Mouse (Mus musculus) G1E (cell line): Measurements from ENCODE around the gene Ptprr. TPM values are rescaled to one million over a fixed set of nuclear protein-coding genes. Genes with fewer than 3 reads are reported as not detected.

Experiments
- ATAC-seq: 2 replicates; pipeline ENCODE4 v1.8.0; 2016; ENCODE audit warnings: mild to moderate bottlenecking; ENCODE audit not compliant: insufficient number of reproducible peaks, poor library complexity, low FRiP score, severe bottlenecking; ENCODE audit errors: extremely low read depth
- DNase-seq: peaks from one replicate; pipeline ENCODE4 v3.0.0; 2012; ENCODE audit warnings: low spot score
- H3K27me3 ChIP-seq: 2 replicates; pipeline ENCODE4 v1.6.1; 2012; ENCODE audit warnings: mild to moderate bottlenecking, low read length, inconsistent platforms; ENCODE audit not compliant: insufficient read depth
- H3K36me3 ChIP-seq: replicated peaks from 2 replicates; pipeline ENCODE3; 2012; ENCODE audit warnings: mild to moderate bottlenecking, inconsistent platforms
- H3K4me1 ChIP-seq: 2 replicates; pipeline ENCODE4 v1.6.1; 2012; ENCODE audit warnings: low read depth, low read length, inconsistent platforms, mixed read lengths; ENCODE audit not compliant: insufficient read depth
- H3K4me3 ChIP-seq: 2 replicates; pipeline ENCODE4 v1.5.1; 2012; ENCODE audit warnings: low read depth, mild to moderate bottlenecking, inconsistent platforms, low read length, moderate library complexity, mixed read lengths
- H3K9me3 ChIP-seq: replicated peaks from 2 replicates; pipeline ENCODE4 v1.6.1; 2012; ENCODE audit warnings: inconsistent platforms
- CTCF ChIP-seq: IDR thresholded peaks from 2 replicates; pipeline ENCODE4 v1.5.1; 2012; ENCODE audit warnings: low read depth, low read length, inconsistent platforms, mixed read lengths
- GATA1 ChIP-seq: IDR thresholded peaks from 2 replicates; pipeline ENCODE4 v1.6.1; 2012; ENCODE audit warnings: borderline replicate concordance, low read length, inconsistent platforms, mixed read lengths
- GATA2 ChIP-seq: IDR thresholded peaks from 2 replicates; pipeline ENCODE4 v1.6.1; 2012; ENCODE audit warnings: low read depth, low read length, inconsistent platforms, borderline replicate concordance
- POLR2AphosphoS5 ChIP-seq: IDR thresholded peaks from 2 replicates; pipeline ENCODE4 v1.6.1; 2012; ENCODE audit warnings: low read depth, low read length, inconsistent platforms; ENCODE audit not compliant: insufficient replicate concordance
- TAL1 ChIP-seq: conservative IDR thresholded peaks from 2 replicates; pipeline ENCODE4 v1.6.1; 2012; ENCODE audit warnings: low read depth, low read length, inconsistent platforms, mixed read lengths
- polyA plus RNA-seq: library from polyadenylated mRNA; stranded (reverse); fragments of >175 nt; gene quantifications from 2 replicates; pipeline ENCODE4 v1.2.3, GENCODE M21; 2012
- total RNA-seq, 2 experiments: library from RNA; stranded (forward) in 1 of 2; stranded (reverse) in 1 of 2; fragments of 200-1000 nt in 1 of 2; fragments of >200 nt in 1 of 2; fragmentation: Nextera tagmentation in 1 of 2; gene quantifications; 2 replicates each; pipeline ENCODE4 v1.2.3; 2014 to 2017

Ptprr gene
- total and polyA plus RNA-seq, 3 experiments = 0.11 TPM; not detected in 2

GRCm38 (mm10) chr10:116212127-116212526 is 194.1 kb downstream of the Ptprr start:
- no peaks in the 10 kb centered on the region for H3K4me1 ChIP-seq
- no peaks in the 10 kb centered on the region for H3K27me3 ChIP-seq
- H3K4me3 ChIP-seq = no peak overlapping the region
- no peak for ATAC-seq
- H3K36me3 ChIP-seq = no peaks in the 10 kb centered on the region
- DNase-seq = no peak
- peaks cover 6% of the 10 kb centered on the region for H3K9me3 ChIP-seq
- TF ChIP-seq CTCF = no peak
- TF ChIP-seq POLR2AphosphoS5 = no peak
- TF ChIP-seq TAL1 = no peak
- TF ChIP-seq GATA1 = no peak
- TF ChIP-seq GATA2 = no peak

GRCm38 (mm10) chr10:116220336-116221118 is 202.5 kb downstream of the Ptprr start:
- H3K36me3 ChIP-seq = no peaks in the 10 kb centered on the region
- no peaks in the 10 kb centered on the region for H3K4me1 ChIP-seq
- TF ChIP-seq GATA2 (no peak), GATA1 (no peak)
- H3K9me3 ChIP-seq = peaks cover 19% of the 10 kb centered on the region
- no peak for DNase-seq
- no peak for ATAC-seq
- no peak overlapping the region for H3K4me3 ChIP-seq
- no peaks in the 10 kb centered on the region for H3K27me3 ChIP-seq

DNA sequence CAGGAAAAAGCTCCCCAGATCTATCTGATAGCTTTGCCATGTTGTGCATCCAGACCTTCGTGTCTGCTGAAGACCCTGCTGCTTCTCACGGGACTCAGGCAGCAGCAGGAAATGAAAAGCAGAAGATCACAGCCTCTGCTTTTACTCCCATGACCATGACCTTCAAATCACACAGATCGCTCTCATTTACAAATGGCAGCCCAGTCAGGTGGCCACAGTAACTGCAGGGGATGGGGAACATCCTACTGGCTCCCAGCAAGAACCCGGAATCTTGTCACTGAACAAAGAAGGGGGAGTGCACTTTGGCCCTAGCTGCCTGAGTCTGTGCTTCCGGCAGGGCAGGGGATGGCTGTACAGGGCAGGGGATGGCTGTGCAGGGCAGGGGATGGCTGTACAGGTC is 217.3 kb downstream of the Ptprr start:
- H3K4me1 ChIP-seq = no peaks in the 10 kb centered on the region
- ATAC-seq (no peak), DNase-seq (no peak)
- H3K27me3 ChIP-seq = no peaks in the 10 kb centered on the region
- TF ChIP-seq GATA2 (no peak), CTCF (no peak), POLR2AphosphoS5 (no peak), TAL1 (no peak), GATA1 (no peak)
- H3K4me3 ChIP-seq = no peak overlapping the region
- H3K36me3 ChIP-seq = no peaks in the 10 kb centered on the region
- H3K9me3 ChIP-seq = peaks cover 27% of the 10 kb centered on the region

- ATAC-seq (no peak), DNase-seq (no peak)
- Histone ChIP-seq H3K4me1 (no peaks in the 10 kb centered on the region), H3K27me3 (no peaks in the 10 kb centered on the region), H3K4me3 (no peak overlapping the region), H3K36me3 (no peaks in the 10 kb centered on the region), H3K9me3 (peaks cover 19% of the 10 kb centered on the region)
- TF ChIP-seq CTCF = no peak
- TF ChIP-seq TAL1 = no peak
- TF ChIP-seq GATA2 = no peak
- TF ChIP-seq GATA1 = no peak
- TF ChIP-seq POLR2AphosphoS5 = no peak
Observed at GRCm38 (mm10) chr10:116242200-116242599, 224.2 kb downstream of the Ptprr start.

DNA sequence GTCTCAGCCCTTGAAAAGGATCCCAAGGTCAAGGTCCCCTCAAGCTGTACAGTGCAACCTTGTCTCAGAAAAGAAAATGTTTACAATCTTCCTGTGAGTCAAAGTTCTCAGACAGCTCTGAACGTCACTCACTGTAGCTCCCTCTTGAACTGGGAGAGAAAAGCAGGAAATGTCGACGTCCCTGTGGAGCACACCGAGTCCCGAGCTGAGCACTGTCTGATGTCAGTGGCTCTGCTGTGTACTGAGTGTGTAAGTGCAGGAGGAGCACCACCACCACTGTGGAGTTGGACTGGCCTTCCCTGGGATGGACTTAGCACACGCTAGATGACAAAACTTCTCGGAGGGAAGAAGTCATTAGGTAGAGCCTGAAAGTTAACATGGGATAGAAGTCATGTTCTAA is 225.4 kb downstream of the Ptprr start:
- no peaks in the 10 kb centered on the region for H3K27me3 ChIP-seq
- H3K36me3 ChIP-seq = no peaks in the 10 kb centered on the region
- no peaks in the 10 kb centered on the region for H3K4me1 ChIP-seq
- peaks cover 26% of the 10 kb centered on the region for H3K9me3 ChIP-seq
- no peak for ATAC-seq
- no peak for DNase-seq
- TF ChIP-seq POLR2AphosphoS5 (no peak), GATA2 (no peak), CTCF (no peak), TAL1 (no peak), GATA1 (no peak)
- no peak overlapping the region for H3K4me3 ChIP-seq

GRCm38 (mm10) chr10:116245632-116246031 is 227.6 kb downstream of the Ptprr start:
- H3K4me1 ChIP-seq = no peaks in the 10 kb centered on the region
- H3K4me3 ChIP-seq = no peak overlapping the region
- DNase-seq = no peak
- ATAC-seq = no peak
- peaks cover 27% of the 10 kb centered on the region for H3K9me3 ChIP-seq
- H3K27me3 ChIP-seq = no peaks in the 10 kb centered on the region
- TF ChIP-seq POLR2AphosphoS5 = no peak
- TF ChIP-seq TAL1 = no peak
- no peak for TF ChIP-seq GATA1
- no peak for TF ChIP-seq GATA2
- TF ChIP-seq CTCF = no peak
- H3K36me3 ChIP-seq = no peaks in the 10 kb centered on the region

DNA sequence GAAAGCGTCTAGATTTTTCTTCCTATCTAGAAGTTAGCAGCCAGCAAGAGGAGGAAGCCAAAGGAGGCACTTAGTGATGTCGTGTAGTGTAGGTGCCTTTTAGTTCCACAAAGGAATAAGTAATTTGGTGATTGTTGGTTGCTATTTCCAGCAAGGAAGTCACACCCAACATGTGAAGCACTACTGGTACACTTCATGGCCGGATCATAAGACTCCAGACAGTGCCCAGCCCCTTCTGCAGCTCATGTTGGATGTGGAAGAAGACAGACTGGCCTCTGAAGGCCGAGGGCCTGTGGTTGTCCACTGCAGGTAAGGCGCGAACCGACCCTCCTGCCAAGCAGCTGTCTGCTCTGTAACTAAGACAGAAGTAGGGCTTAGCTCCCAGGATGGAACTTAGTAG is 234.7 kb downstream of the Ptprr start:
- no peak for ATAC-seq
- Histone ChIP-seq H3K27me3 (no peaks in the 10 kb centered on the region), H3K9me3 (peaks cover 43% of the 10 kb centered on the region), H3K4me3 (no peak overlapping the region), H3K36me3 (no peaks in the 10 kb centered on the region), H3K4me1 (no peaks in the 10 kb centered on the region)
- TF ChIP-seq TAL1 (no peak), POLR2AphosphoS5 (no peak), CTCF (no peak), GATA1 (no peak), GATA2 (no peak)
- DNase-seq = no peak
